Mouse (Mus musculus) kidney, embryonic 14.5 days (tissue): ENCODE results near the gene Gm28374. TPM values are rescaled to one million over a fixed set of nuclear protein-coding genes. Genes with fewer than 3 reads are reported as not detected.

Experiments used
- ATAC-seq: fragments of 200-750 bp; cut with Nextera tagmentation; 2 replicates; pipeline ENCODE4 v1.8.0; 2017; ENCODE audit warnings: moderate number of reproducible peaks, mild to moderate bottlenecking, moderate TSS enrichment, moderate library complexity; ENCODE audit not compliant: low FRiP score, low TSS enrichment
- H3K27ac ChIP-seq: fragments of 300-500 bp; sonication (generic); 2 replicates; pipeline ENCODE4 v1.5.1; 2014; ENCODE audit warnings: low read depth, mild to moderate bottlenecking, low read length, moderate library complexity, mixed read lengths
- H3K27me3 ChIP-seq: fragments of 300-500 bp; sonication (generic); 2 replicates; pipeline ENCODE4 v1.6.1; 2014; ENCODE audit warnings: mild to moderate bottlenecking, low read length; ENCODE audit not compliant: control insufficient read depth, insufficient read depth
- H3K36me3 ChIP-seq: fragments of 300-500 bp; sonication (generic); 2 replicates; pipeline ENCODE4 v1.6.1; 2014; ENCODE audit warnings: low read length, mixed read lengths; ENCODE audit not compliant: control insufficient read depth, insufficient read depth
- H3K4me1 ChIP-seq: fragments of 300-500 bp; sonication (generic); 2 replicates; pipeline ENCODE4 v1.6.1; 2014; ENCODE audit warnings: low read length, mixed read lengths; ENCODE audit not compliant: control insufficient read depth, insufficient read depth
- H3K4me2 ChIP-seq: fragments of 300-500 bp; sonication (generic); replicated peaks from 2 replicates; pipeline ENCODE4 v1.6.1; 2014; ENCODE audit warnings: low read depth, mild to moderate bottlenecking, low read length
- H3K4me3 ChIP-seq: fragments of 300-500 bp; sonication (generic); 2 replicates; pipeline ENCODE4 v1.5.1; 2014; ENCODE audit warnings: mild to moderate bottlenecking, low read length
- H3K9ac ChIP-seq: fragments of 300-500 bp; sonication (generic); 2 replicates; pipeline ENCODE4 v1.6.1; 2014; ENCODE audit warnings: low read depth, mild to moderate bottlenecking, low read length, moderate library complexity
- H3K9me3 ChIP-seq: fragments of 300-500 bp; sonication (generic); 2 replicates; pipeline ENCODE4 v1.6.1; 2016; ENCODE audit warnings: low read length; ENCODE audit not compliant: control insufficient read depth
- WGBS: fragments of 180-500 bp; shearing (Covaris S2); extraction: QIAGEN DNeasy Blood & Tissue Kit; methylation state at CpG from one replicate; pipeline ENCODE4 v1.1.7; 2014; 5-methylcytosine and 5-hydroxymethylcytosine counted together
- polyA plus RNA-seq: library from polyadenylated mRNA; unstranded; fragments of >200 nt; fragmentation: Nextera tagmentation; extraction: Ambion mirVana; gene quantifications from 2 replicates; pipeline ENCODE4 v1.2.1, GENCODE M21; 2014

The Gm28374 gene
- polyA plus RNA-seq, 1 experiment from 2014 or later = 1.1 TPM

DNA sequence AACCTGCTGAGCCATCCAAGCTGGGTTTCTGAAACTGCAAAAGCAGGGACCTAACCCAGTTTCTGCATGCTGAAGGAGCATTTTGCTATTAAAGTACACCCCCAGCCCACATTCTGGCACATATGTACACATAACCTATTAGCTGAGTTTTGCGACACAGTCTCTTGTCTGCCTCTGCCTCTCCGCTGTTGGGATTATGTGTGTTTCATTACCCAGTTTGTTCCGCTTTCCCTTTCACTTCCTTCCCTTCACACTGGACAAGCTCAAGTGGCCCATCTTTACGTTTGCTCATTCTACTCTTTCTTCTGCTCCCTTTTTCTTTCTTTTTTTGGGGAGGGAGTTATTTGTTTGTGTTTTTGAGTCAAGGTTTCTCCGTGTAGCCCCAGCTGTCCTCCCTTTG, 8.2 kb downstream of the Gm28374 start:
- Histone ChIP-seq H3K4me2 (no peak overlapping the region), H3K27me3 (no peaks in the 10 kb centered on the region), H3K9me3 (no peaks in the 10 kb centered on the region), H3K27ac (no peak overlapping the region), H3K4me3 (no peak overlapping the region), H3K4me1 (peaks cover 7% of the 10 kb centered on the region), H3K36me3 (peaks cover 43% of the 10 kb centered on the region), H3K9ac (no peak overlapping the region)
- no peak for ATAC-seq
- WGBS = 90% methylated on average over 5 of the region's 5 CpGs

DNA sequence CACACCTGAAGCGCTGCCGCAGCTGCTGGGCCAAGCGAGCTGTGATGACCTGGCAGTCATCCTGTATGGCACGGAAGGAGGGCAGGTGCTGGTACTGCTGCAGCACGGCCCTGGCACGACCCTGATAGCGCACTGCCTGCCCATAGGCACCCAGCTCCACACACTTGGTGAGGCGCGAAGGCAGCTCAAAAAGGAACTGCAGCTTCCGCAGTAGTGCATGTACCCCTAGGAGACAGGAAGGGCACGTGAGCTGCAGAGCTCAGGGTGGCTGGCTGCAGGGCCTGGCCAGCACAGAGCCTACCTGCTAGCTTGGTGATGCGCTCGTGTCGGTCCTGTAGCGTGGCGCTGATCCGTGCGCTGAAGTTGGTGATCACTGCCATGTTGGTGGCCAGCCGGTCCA, 10.8 kb downstream of the Gm28374 start:
- H3K9me3 ChIP-seq = no peaks in the 10 kb centered on the region
- peaks cover 19% of the 10 kb centered on the region for H3K4me1 ChIP-seq
- peaks cover 46% of the 10 kb centered on the region for H3K36me3 ChIP-seq
- H3K27ac ChIP-seq = no peak overlapping the region
- H3K27me3 ChIP-seq = no peaks in the 10 kb centered on the region
- no peak for ATAC-seq
- WGBS = 94% methylated on average over 19 of the region's 19 CpGs
- no peak overlapping the region for H3K9ac ChIP-seq
- no peak overlapping the region for H3K4me2 ChIP-seq
- no peak overlapping the region for H3K4me3 ChIP-seq

DNA sequence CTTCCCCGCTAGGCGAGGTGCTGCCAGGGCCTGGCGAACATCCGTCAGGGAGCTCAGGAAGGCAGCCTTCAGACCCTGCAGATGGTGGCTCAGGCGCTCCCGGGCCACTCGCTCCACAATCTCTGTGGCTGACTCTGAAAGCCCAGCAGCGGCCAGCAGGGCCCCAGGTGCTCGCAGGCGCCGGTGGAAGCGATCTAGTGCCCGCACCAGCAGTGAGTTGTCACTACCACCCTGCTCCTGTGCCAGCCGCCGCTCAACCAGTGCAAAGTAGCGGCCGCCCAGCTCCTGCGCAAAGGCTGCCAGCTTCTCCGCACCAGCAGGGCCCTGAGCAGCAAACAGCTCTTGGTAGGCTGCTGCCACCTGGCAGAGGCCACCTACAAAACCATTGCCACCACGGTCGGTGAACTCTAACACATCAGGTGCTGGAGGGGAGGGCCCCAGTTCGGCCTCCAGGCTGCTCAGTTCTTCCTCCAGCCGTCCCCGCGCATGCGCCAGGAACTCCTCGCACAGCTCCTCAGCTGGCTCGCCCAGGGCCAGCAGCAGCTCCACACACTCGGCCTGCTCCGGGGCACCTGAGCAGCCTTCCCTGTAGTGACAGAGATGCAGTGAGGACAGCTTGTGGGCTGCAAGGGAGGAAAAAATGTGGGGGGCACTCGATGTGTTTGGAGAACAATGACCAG, 11.3 kb downstream of the Gm28374 start:
- H3K9ac ChIP-seq = no peak overlapping the region
- WGBS = 92% methylated on average over 31 of the region's 31 CpGs
- no peaks in the 10 kb centered on the region for H3K9me3 ChIP-seq
- H3K27ac ChIP-seq = no peak overlapping the region
- H3K4me3 ChIP-seq = no peak overlapping the region
- no peak for ATAC-seq
- no peaks in the 10 kb centered on the region for H3K27me3 ChIP-seq
- H3K4me2 ChIP-seq = no peak overlapping the region
- peaks cover 17% of the 10 kb centered on the region for H3K4me1 ChIP-seq
- H3K36me3 ChIP-seq = peaks cover 46% of the 10 kb centered on the region

DNA sequence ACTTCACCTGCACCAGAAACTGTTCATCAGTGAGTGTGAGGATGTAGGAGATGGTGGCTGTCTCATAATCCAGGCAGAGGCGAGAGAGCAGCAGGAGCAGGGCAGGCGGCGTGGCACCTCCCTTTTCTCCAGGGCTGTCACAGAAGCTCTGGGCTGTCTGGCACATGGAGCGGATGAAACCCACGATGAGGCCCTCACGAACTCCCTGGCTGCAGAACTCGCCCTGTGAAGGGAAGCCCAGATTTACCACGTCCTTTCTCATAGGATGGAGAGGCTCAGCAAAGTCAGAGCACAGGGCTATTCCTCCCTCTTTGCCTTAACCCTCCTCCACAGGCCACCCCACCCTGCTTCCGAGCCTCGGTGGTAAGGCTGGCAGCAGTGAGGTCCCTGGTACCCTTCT, 12.2 kb downstream of the Gm28374 start:
- ATAC-seq = no peak
- no peak overlapping the region for H3K4me2 ChIP-seq
- WGBS = 94% methylated on average over 10 of the region's 10 CpGs
- no peaks in the 10 kb centered on the region for H3K27me3 ChIP-seq
- H3K4me1 ChIP-seq = peaks cover 17% of the 10 kb centered on the region
- no peak overlapping the region for H3K4me3 ChIP-seq
- no peaks in the 10 kb centered on the region for H3K9me3 ChIP-seq
- no peak overlapping the region for H3K9ac ChIP-seq
- H3K27ac ChIP-seq = no peak overlapping the region
- peaks cover 47% of the 10 kb centered on the region for H3K36me3 ChIP-seq

DNA sequence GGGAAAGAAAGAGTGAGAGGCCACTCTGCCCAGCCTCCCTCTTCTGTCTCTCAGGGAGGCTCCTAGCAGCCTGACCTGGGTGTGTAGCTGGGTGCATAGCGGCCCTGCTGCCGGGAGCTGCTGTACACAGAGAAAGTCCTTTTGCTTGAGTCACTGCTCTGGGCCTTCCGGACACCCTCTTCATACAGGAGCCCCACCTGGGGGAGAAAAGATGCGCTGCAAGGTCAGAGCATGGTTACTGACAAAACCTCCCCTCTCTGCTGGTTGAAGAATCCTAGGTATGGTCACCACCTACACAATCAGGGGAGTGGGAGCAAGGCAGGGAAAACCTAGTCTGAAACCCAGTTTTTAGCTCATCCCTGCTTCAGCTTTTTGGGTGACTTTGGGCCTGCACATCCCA, 13.1 kb downstream of the Gm28374 start:
- no peak for ATAC-seq
- no peak overlapping the region for H3K4me3 ChIP-seq
- no peaks in the 10 kb centered on the region for H3K27me3 ChIP-seq
- no peak overlapping the region for H3K4me2 ChIP-seq
- peaks cover 42% of the 10 kb centered on the region for H3K36me3 ChIP-seq
- 80% methylated on average over 4 of the region's 4 CpGs for WGBS
- no peak overlapping the region for H3K27ac ChIP-seq
- H3K9ac ChIP-seq = no peak overlapping the region
- H3K9me3 ChIP-seq = no peaks in the 10 kb centered on the region
- peaks cover 17% of the 10 kb centered on the region for H3K4me1 ChIP-seq

DNA sequence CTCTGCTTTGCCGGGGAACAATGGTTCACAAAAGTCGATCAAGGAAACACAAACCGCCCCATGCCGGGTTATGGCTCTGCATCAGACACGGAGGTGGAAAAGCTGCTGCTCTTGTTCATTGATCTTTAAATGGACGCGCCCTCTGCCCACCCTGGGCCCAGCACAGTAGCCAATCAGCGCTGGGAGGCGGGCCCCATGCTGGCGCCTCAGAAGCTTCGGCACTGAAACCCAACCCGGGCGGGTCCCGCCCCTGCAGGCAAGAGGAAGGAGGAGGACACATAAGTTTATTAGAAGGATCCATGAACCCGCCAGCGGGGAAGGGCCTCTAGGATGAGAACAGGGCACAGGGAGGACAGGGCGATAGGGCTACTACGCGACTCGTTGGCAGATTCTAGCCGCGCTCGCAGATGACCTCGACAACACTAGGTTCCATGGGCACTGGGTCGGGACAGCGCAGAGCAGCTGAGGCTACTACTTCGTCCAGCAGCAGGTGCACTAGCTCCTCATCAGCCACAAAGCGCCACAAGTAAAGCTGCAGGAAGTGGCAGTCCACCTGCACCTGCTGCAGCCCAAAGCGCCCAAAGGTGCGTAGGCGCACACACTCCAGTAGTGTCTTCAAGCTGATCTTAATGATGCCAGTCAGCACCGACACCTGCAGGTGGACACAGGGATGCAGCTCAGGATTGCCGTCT, 14.2 kb downstream of the Gm28374 start, which contains the start of gene Tm7sf2:
Gene Tm7sf2 (minus strand): TSS at position 650 of the 692 bp plus-strand sequence.
- peak within 1 kb of the TSS; percentile 85 for H3K27ac ChIP-seq
- peaks cover 37% of the 10 kb centered on the region for H3K36me3 ChIP-seq
- no peaks in the 10 kb centered on the region for H3K9me3 ChIP-seq
- peak within 1 kb of the TSS; percentile 66 for H3K9ac ChIP-seq
- H3K4me2 ChIP-seq = peak within 1 kb of the TSS; percentile 93
- no peaks in the 10 kb centered on the region for H3K27me3 ChIP-seq
- H3K4me3 ChIP-seq = peak within 1 kb of the TSS; percentile 51
- ATAC-seq = peak; percentile 96
- 9% methylated on average over 33 of the region's 33 CpGs for WGBS
- peaks cover 17% of the 10 kb centered on the region for H3K4me1 ChIP-seq

DNA sequence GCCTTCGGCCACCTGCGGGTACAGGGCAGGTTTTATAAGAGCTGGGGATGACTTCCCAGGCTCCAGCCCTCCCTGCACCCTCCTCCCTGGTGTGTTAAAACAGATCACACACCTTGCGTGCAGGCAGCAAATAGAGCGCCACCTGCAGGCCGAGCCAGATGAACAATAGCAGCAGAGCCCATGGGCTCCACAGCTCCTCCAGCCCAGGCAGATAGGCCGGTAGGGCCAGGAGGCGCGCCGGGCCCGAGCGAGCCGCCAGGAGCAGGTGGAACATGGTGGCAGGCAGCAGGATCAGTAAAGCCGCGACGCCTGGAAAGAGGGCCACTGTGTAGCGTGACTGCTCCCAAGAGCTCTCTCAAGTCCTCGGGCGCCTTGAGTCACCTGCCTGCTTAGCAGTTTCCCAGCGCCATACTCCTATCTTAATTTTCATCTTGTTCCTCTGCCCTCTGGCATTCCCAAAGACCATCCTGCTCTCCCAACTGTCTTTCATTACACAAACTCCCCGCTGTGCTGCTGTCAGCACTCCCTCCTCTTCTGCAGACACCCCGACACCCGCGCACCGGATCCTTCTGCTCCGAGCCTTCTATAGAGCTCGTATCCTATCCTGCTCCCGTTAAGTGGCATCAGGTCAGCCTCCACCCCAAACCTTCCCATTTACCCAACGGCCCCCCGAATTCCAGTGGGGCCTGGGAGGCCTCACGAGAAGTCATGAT, 14.9 kb downstream of the Gm28374 start:
- Histone ChIP-seq H3K27me3 (no peaks in the 10 kb centered on the region), H3K36me3 (peaks cover 32% of the 10 kb centered on the region), H3K4me2 (peak overlapping the region; percentile 93), H3K9ac (peak overlapping the region; percentile 66), H3K4me1 (peaks cover 22% of the 10 kb centered on the region), H3K4me3 (peak overlapping the region; percentile 51), H3K9me3 (no peaks in the 10 kb centered on the region), H3K27ac (peak overlapping the region; percentile 85)
- under 1% methylated on average over 30 of the region's 30 CpGs for whole genome bisulfite sequencing
- peak; percentile 59 for ATAC-seq

DNA sequence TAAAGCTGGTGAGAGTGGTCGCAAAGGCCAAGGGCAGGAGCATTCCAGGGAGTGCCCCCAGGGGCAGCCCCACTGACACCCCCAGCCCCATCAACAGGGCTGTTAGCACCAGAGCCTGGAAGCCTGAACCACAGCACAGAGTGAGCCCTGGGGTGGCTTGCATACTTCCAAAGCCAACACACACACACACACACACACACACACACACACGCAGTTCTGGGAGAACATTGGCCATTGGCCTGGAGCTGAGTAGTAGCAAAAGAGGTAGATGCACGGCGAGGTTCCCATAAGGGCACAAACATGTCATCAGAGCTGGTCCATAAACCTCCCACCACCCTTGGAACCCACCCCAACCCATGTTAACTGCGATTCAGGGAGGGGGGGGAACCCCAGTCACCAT, 15.5 kb downstream of the Gm28374 start:
- Histone ChIP-seq H3K9ac (peak overlapping the region; percentile 66), H3K4me2 (peak overlapping the region; percentile 93), H3K36me3 (peaks cover 31% of the 10 kb centered on the region), H3K4me3 (peak overlapping the region; percentile 51), H3K4me1 (peaks cover 27% of the 10 kb centered on the region), H3K27me3 (no peaks in the 10 kb centered on the region), H3K27ac (peak overlapping the region; percentile 85; the same call in 1 of the 2 replicates), H3K9me3 (no peaks in the 10 kb centered on the region)
- WGBS = 35% methylated on average over 5 of the region's 5 CpGs
- ATAC-seq = no peak

DNA sequence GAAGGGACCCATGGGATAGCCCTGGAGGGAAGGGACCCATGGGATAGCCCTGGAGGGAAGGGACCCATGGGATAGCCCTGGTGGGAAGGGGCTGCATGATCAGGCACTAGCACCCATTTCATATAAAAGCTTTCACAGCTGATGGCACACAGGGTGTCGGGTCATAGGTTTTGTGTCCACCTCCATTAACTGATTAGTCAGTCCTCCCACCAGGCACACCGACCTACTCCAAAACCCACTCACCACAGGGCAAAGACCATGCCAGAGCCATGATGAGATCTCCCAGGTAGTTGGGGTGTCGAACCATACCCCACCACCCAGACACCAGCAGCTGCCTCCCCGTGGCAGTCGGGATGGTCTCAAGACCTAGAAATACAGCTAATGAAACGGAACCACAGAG, 19.0 kb downstream of the Gm28374 start:
- Histone ChIP-seq H3K9ac (no peak overlapping the region), H3K4me1 (peaks cover 25% of the 10 kb centered on the region), H3K27me3 (no peaks in the 10 kb centered on the region), H3K27ac (no peak overlapping the region), H3K4me2 (no peak overlapping the region), H3K9me3 (no peaks in the 10 kb centered on the region), H3K4me3 (no peak overlapping the region), H3K36me3 (peaks cover 15% of the 10 kb centered on the region)
- 87% methylated on average over 6 of the region's 6 CpGs for WGBS
- no peak for ATAC-seq
